Mouse (Mus musculus): ENCODE data around the gene Olfr9.
"Not testable (repeated sequence)": the region's sequence is repeated elsewhere in the genome, so short reads cannot be mapped to it uniquely, and the experiment has no call there.

Gene Olfr9

DNA sequence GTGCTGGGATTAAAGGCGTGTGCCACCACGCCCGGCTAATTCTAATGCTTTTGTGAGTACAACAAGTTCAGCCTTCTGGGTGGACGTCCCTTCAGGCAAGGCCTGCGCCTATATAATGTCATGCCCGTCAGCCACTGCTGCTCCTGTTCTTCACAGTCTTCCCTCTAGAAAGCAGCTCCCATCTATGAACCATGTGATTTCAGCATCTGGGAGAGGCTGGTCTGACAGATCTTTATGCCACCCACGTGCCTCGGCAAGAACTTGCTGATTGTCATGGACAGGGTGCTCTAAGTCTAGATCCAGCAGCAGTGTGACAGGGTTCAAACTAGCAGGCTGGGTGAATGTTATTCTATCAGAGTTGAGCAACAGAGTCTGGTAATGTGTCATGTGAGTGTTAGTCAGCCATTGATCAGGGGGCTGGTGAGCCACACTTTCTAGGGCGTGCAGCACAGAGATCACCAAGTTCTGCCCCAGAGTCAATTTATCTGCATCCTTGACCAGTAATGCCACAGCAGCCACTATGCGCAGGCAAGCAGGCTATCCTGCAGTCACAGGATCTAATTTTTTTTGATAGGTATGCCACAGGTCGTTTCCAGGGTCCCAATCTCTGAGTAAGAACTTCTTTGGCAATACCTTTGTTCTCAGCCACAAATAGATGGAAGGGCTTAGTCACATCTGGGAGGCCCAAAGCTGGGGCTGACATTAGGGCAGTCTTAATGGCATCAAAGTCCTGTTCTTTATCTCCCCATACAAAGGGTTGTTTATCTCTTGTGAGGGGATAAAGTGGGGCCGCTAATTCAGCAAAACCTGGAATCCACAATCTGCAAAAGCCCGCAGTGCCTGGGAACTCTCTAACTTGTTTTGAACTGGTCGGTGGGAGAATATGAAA, 15.0 kb downstream of the Olfr9 start:
- DNase-seq (ENCODE audit: low spot score) = no peak

DNA sequence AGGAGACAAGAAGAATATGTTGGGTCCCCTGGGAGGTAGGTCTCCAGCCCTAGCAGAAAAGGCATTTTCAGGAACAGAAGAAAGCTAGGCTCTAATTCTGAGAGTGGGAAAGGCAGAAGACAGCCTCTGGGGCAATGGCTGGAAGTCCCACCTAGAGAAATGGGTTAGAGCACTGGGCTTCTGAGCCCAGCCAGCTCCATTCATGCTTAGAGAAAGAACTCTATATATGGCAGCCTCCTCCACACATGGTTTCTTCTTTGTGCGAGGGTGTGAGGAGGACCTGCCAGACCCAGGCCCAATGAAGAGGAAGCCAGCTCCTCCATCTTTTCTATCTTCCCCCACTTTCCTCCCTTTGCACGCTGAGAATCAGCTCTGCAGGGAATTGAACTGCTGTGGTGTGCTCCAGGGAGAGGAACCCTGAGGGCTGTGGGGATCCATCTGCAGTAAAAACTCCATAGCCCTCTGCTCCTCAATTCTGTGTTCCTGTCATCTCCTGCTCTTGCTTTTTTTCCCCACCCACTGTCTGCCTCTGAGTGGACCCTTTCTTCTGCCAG, 21.1 kb downstream of the Olfr9 start, which contains the start of gene Olfr763:
Gene Olfr763, plus strand, starts transcription at position 504 of the 554 bp plus-strand sequence.
- DNase-seq (ENCODE audit: low spot score) = no peak

DNA sequence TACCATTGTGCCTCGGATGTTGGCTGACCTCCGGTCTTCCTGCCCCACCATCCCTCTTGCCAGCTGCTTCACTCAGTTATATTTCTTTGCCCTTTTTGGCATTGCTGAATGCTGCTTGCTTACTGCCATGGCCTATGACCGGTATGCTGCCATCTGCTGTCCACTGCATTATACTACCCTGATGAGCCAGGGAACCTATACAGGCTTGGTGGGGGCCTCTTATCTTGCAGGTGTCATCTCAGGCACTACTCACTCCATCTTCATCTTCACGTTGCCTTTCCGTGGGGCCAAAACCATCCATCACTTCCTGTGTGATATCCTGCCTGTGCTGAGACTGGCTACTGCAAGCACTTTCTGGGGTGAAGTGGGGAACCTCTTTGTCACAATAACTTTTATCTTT, 22.3 kb downstream of the Olfr9 start:
- not testable (repeated sequence) for DNase-seq (ENCODE audit: low spot score)

DNA sequence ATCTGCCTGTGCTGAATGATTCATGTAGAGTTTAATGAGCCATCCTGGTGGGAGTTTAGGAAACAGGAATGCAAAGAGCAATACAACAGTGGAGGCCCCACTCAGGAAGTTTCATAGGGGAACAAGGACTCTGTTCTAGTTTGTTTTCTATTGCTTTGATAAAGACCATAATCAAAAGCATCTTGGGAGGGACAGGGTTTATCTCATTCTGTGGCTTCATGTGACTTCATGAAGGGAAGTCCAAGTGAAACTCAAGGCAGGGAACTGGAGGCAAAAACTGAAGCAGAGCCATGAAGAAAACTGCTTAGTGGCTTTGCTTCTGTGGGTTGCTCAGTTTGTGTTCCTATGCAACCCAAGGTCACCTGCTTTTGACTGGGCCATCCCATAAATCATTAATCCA, 25.2 kb downstream of the Olfr9 start:
- no peak for DNase-seq (ENCODE audit: low spot score)

DNA sequence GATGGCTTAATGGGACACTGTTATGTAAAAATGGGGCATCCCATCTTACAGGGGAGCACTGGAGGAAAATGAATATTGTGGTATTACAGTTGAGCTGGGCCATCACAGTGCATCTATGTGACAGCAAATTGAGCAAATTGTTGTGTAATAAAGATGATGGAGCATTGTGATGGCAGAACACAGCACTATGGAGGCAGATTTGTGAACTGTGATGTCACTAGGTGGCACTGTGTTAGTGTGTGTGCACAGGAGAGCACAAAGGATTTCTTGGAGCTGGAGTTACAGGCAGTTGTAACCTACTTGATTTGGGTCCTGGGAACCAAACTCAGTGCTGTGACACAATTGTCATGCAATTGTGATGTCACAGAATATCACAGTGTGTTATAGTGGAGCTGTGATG, 34.1 kb downstream of the Olfr9 start:
- DNase-seq (ENCODE audit: low spot score) = no peak

DNA sequence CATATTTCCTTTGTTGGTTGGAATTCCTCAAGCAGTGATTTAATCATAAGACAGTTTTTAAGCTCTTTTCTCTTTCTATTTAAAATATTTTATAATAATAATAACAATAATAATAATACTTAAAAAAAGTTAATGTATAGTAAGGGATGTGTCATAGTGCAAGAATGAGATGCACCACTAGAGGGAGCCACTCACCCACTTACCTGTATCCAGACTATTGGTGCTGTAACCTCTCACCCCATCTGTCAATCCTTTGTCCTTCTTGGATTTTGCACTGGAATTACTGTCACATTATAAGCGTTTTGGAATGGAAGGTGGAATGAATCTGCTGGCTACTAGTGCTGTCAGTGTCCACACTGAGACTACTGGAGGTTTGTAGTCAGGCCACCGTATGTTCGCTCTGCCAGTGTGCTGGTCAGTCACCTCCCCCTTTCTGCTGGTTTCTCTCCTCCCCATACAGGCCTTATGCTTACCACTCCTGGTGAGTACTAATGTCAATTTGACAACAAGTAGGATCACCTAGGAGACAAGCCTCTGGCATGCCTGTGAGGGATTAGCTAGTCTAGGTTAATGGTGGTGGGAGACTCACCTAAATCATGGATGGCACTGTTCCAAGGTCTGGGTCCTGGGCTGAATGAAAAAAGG, 36.9 kb downstream of the Olfr9 start:
- DNase-seq (ENCODE audit: low spot score) = peak; percentile 84

DNA sequence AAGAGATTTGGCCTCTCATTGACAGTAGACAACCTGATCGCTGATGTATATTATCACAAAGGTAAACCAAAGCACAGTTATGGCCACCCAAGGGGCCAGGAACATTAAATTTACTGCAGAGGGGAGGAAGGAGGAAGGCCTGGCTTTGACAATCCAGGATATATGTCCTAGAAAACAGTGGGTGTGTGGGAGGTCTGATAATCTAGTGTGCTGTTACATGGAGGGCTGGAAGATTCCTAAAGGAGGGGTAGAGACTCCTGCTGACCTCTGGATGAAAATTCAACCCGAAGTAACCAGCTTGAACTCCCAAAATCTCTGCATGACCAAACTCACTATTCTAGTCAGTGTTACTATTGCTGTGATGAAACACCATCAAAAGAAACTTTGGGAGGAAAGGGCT, 39.1 kb downstream of the Olfr9 start:
- no peak for DNase-seq (ENCODE audit: low spot score)

DNA sequence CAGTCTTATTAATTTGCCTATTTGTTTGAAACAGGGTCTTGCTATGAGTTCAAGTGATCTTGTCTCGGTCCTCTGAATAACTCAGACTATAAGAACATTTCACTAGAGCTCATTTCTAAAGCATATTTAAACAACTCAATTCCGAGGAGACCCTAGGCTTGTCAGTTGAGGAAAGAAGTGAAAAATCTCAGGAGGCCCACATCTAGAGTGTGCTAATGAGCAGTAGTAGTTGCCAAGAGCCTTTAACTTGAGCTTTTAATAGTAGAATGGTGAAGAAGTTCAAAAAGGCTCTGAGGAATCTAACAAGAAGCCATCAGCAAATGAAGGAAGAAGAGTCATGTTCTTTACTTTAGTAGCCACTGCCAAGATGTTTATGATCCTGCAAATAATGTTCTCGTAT, 50.6 kb downstream of the Olfr9 start, which contains the start of gene Olfr764-ps1:
Gene Olfr764-ps1, minus strand, starts transcription at position 101 of the 400 bp plus-strand sequence.
- DNase-seq (ENCODE audit: low spot score) = peak; percentile 0
